Mouse (Mus musculus) CH12.LX (cell line): Measurements from ENCODE around the gene Sec31b. TPM values are rescaled to one million over a fixed set of nuclear protein-coding genes. Genes with fewer than 3 reads are reported as not detected.
A peak's percentile ranks its signal among the peaks of the same experiment; 100 is the strongest.

Experiments
- DNase-seq: peaks from one replicate; pipeline ENCODE4 v3.0.0-alpha.2; 2013; ENCODE audit errors: extremely low read depth
- H3K27ac ChIP-seq: 2 replicates; pipeline ENCODE4 v1.5.1; 2012; ENCODE audit warnings: low read depth, mild to moderate bottlenecking, control low read depth, moderate library complexity; ENCODE audit not compliant: insufficient read depth
- H3K27me3 ChIP-seq: replicated peaks from 2 replicates; pipeline ENCODE3; 2012; ENCODE audit warnings: inconsistent platforms
- H3K36me3 ChIP-seq, 2 experiments: replicated peaks in 1 of 2; 2 replicates each; pipeline versions ENCODE3 to v1.6.1; 2012; ENCODE audit warnings: inconsistent platforms in 1 of 2, low read length in 1 of 2, mild to moderate bottlenecking in 1 of 2, mixed read lengths in 1 of 2, moderate library complexity in 1 of 2; ENCODE audit not compliant: control insufficient read depth in 1 of 2, insufficient read depth in 1 of 2
- H3K4me1 ChIP-seq, 2 experiments: 2 replicates each; pipeline ENCODE4 v1.6.1; 2012; ENCODE audit warnings: inconsistent platforms in 1 of 2, moderate library complexity in 1 of 2; ENCODE audit not compliant: insufficient read depth in 2 of 2, control insufficient read depth in 1 of 2
- H3K4me2 ChIP-seq: 2 replicates; pipeline ENCODE4 v1.6.1; 2012; ENCODE audit warnings: low read depth, mild to moderate bottlenecking, control low read depth; ENCODE audit not compliant: poor library complexity, insufficient read depth, severe bottlenecking
- H3K4me3 ChIP-seq, 3 experiments: fragments of 150-350 bp in 1 of 3; sonication (generic) in 1 of 3; replicated peaks in 1 of 3; 2 replicates each; pipeline versions ENCODE3 to v1.5.1; 2011 to 2012; ENCODE audit warnings: low read depth in 2 of 3, low read length in 2 of 3, mild to moderate bottlenecking in 2 of 3, moderate library complexity in 2 of 3, control low read depth in 1 of 3, improper control_type of control experiment in 1 of 3, inconsistent platforms in 1 of 3, mixed read lengths in 1 of 3; ENCODE audit not compliant: poor library complexity in 1 of 3
- H3K79me2 ChIP-seq: replicated peaks from 2 replicates; pipeline ENCODE4 v1.6.1; 2012; ENCODE audit warnings: mild to moderate bottlenecking, moderate library complexity; ENCODE audit not compliant: control insufficient read depth, poor library complexity, insufficient read depth, severe bottlenecking; ENCODE audit errors: extremely low read depth
- H3K9ac ChIP-seq: 2 replicates; pipeline ENCODE4 v1.6.1; 2012; ENCODE audit warnings: low read depth, mild to moderate bottlenecking, control low read depth, moderate library complexity; ENCODE audit not compliant: insufficient read depth
- H3K9me3 ChIP-seq: replicated peaks from 2 replicates; pipeline ENCODE3; 2012; ENCODE audit warnings: low read length, inconsistent platforms, mixed read lengths
- CHD1 ChIP-seq: IDR thresholded peaks from 2 replicates; pipeline ENCODE4 v1.6.1; 2012; ENCODE audit warnings: low read depth, low read length, improper control_type of control experiment, inconsistent platforms
- CTCF ChIP-seq, 2 experiments: IDR thresholded peaks in 1 of 2; conservative IDR thresholded peaks in 1 of 2; 2 replicates each; pipeline ENCODE4 v1.5.1; 2011 to 2012; ENCODE audit warnings: low read depth in 2 of 2, low read length in 2 of 2, improper control_type of control experiment in 1 of 2, inconsistent platforms in 1 of 2, mild to moderate bottlenecking in 1 of 2, moderate library complexity in 1 of 2
- EP300 ChIP-seq: IDR thresholded peaks from 2 replicates; pipeline ENCODE4 v1.6.1; 2011; ENCODE audit warnings: low read length, improper control_type of control experiment
- GABPA ChIP-seq: IDR thresholded peaks from 2 replicates; pipeline ENCODE4 v1.6.1; 2012; ENCODE audit warnings: low read depth, low read length, improper control_type of control experiment, inconsistent platforms; ENCODE audit not compliant: insufficient replicate concordance
- IRF4 ChIP-seq: IDR thresholded peaks from 2 replicates; pipeline ENCODE4 v1.6.1; 2014; ENCODE audit warnings: low read depth, mild to moderate bottlenecking, inconsistent platforms, low read length, improper control_type of control experiment
- JUN ChIP-seq: IDR thresholded peaks from 2 replicates; pipeline ENCODE4 v1.6.1; 2011; ENCODE audit warnings: low read depth, mild to moderate bottlenecking, low read length, improper control_type of control experiment, moderate library complexity; ENCODE audit not compliant: insufficient read depth
- JUND ChIP-seq: conservative IDR thresholded peaks from 2 replicates; pipeline ENCODE4 v1.6.1; 2011; ENCODE audit warnings: low read depth, low read length, improper control_type of control experiment
- MXI1 ChIP-seq: IDR thresholded peaks from 2 replicates; pipeline ENCODE4 v1.6.1; 2011; ENCODE audit warnings: mild to moderate bottlenecking, low read depth, low read length, improper control_type of control experiment
- MYC ChIP-seq: IDR thresholded peaks from 2 replicates; pipeline ENCODE4 v1.6.1; 2011; ENCODE audit warnings: low read depth, mild to moderate bottlenecking, improper control_type of control experiment, low read length
- RAD21 ChIP-seq: IDR thresholded peaks from 2 replicates; pipeline ENCODE4 v1.6.1; 2011; ENCODE audit warnings: low read depth, mild to moderate bottlenecking, low read length, improper control_type of control experiment, moderate library complexity
- SMC3 ChIP-seq: IDR thresholded peaks from 2 replicates; pipeline ENCODE4 v1.6.1; 2011; ENCODE audit warnings: low read depth, low read length, improper control_type of control experiment
- USF2 ChIP-seq: conservative IDR thresholded peaks from 2 replicates; pipeline ENCODE4 v1.6.1; 2011; ENCODE audit warnings: low read depth, low read length, improper control_type of control experiment
- ZC3H11A ChIP-seq: IDR thresholded peaks from 2 replicates; pipeline ENCODE4 v1.6.1; 2012; ENCODE audit warnings: low read depth, mild to moderate bottlenecking, inconsistent platforms, low read length, improper control_type of control experiment
- ZKSCAN1 ChIP-seq: IDR thresholded peaks from 2 replicates; pipeline ENCODE4 v1.6.1; 2012; ENCODE audit warnings: low read depth, inconsistent platforms, low read length, improper control_type of control experiment, borderline replicate concordance
- dilution Hi-C: fragments of 300-500 bp; cut with MboI; formaldehyde crosslinking; loops from 2 replicates; pipeline ENCODE4 v1.14.3; 2020; ENCODE audit warnings: low sequenced_read_pairs; ENCODE audit not compliant: extremely low pct_unique_long_range_greater_than_20kb, extremely low pct_ligation_motif_present
- in situ Hi-C: fragments of 300-500 bp; cut with MboI; formaldehyde crosslinking; loops from 3 replicates; pipeline ENCODE4 v1.14.3; 2019; ENCODE audit warnings: low sequenced_read_pairs, low pct_ligation_motif_present, low pct_unique_long_range_greater_than_20kb, mixed read lengths
- polyA plus RNA-seq: library from polyadenylated mRNA; unstranded; fragments of >175 nt; gene quantifications from 2 replicates; pipeline ENCODE4 v1.2.1, GENCODE M21; 2012; ENCODE audit warnings: low read depth; ENCODE audit not compliant: insufficient read length
- total RNA-seq, 2 experiments: library from RNA; depleted of rRNA; stranded (reverse); fragments of 300-350 nt in 1 of 2; fragments of >200 nt in 1 of 2; gene quantifications; 2 replicates each; pipeline ENCODE4 v1.2.3; 2012 to 2014

The Sec31b gene
- total and polyA plus RNA-seq, 3 experiments, result 0.17 to 1.1 (median 0.19) TPM

DNA sequence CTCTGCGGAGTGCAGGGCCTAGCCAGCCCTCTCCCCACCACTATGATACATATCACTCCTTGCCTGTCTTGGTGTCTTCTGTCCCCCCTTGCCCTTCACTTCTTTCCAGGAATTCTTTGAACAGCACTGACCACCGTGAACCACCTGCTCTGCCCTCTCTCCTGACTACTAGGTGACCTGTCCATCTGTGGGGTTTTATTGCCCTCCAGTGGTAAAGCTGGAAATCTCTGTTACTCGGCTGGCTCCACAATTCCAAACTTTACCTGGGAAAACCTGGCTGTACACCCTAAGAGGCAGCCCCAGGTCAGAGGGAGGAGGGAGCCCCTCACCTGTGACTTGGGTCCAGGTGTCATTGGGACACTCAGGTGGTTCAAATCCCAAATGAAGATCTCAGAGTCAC is 10.3 kb downstream of the Sec31b start:
- no peak for DNase-seq
- Histone ChIP-seq H3K9ac (no peak overlapping the region), H3K79me2 (no peaks in the 10 kb centered on the region), H3K36me3 (peaks cover 0 to 11% of the 10 kb centered on the region in 2 experiments), H3K9me3 (peaks cover 3% of the 10 kb centered on the region), H3K4me2 (no peak overlapping the region), H3K27me3 (no peaks in the 10 kb centered on the region), H3K4me3 (no peak overlapping the region), H3K27ac (no peak overlapping the region), H3K4me1 (no peaks in the 10 kb centered on the region)
- dilution Hi-C loops (no loop called here), in situ Hi-C loops (no loop called here)
- TF ChIP-seq SMC3 (peak; percentile 63), RAD21 (peak; percentile 73), CTCF (conservative IDR thresholded peaks at IDR 0.05 in 1 of 2, IDR thresholded peaks at IDR 0.05 in 1 of 2; ENCODE audit: low read depth in 2 of 2, low read length in 2 of 2) (peak; percentile 9 to 74; a peak in 2 of 4 replicates), IRF4 (no peak), ZC3H11A (peak; percentile 23; the same call in 1 of the 2 replicates), ZKSCAN1 (no peak), USF2 (no peak)

DNA sequence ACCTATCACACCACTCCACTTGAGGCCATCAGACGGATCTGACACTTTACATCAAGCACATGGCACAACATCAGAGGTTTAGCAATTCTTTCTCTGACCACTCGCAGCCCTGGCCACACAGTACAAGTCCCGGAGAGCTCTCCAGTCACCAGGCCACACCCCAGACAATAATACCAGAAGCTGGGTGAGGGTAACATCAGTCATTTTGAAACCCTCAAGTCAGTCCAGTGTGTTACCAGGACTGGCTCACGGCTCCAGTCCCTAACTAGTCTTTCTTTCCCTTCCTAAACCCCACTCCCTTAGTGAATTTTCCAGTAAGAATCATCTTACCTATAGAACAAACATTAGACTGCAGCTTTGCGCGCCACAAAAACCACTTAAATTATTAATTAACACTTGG is 15.6 kb downstream of the Sec31b start:
- in situ Hi-C loops, result loop anchor here (5.0 kb wide), 1 partner anchor 53 kb away; no protein-coding TSS in a partner anchor

DNA sequence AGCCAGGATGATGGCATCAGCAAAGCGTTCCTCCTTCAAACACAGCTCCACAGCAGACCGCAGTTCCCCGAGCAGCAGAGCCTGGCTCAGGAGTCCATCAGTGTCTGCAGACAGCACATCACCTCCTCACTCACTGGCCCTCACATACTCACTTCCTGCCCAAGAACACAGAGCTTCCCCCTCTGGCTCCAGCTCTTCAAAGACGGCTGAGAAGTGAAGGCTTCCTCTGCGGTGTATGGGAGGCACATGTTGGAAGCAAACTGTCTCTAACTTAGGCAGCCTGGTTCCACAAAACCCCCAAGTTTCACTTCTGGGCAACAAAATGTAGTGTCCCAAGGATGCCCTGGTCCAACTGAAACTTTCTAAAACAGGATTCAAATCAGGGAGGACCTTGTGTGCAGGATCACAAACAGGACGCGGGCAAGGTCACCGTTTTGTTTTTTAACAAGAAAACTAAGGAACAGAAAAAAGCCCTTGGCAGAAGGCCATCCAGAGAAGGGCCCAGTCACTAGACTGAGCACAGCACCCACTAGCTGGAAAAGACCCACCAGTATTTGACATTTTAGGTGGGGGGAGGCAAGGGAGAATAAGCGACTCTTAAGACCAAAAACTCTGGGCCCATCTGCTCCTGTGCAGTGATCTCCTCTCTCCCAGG is 20.0 kb downstream of the Sec31b start:
- no peak for DNase-seq
- Histone ChIP-seq H3K4me3 (no peak overlapping the region), H3K9me3 (no peaks in the 10 kb centered on the region), H3K4me2 (no peak overlapping the region), H3K4me1 (peaks cover 6 to 21% of the 10 kb centered on the region in 2 experiments), H3K79me2 (no peaks in the 10 kb centered on the region), H3K9ac (no peak overlapping the region), H3K36me3 (peaks cover 0 to 10% of the 10 kb centered on the region in 2 experiments), H3K27ac (no peak overlapping the region), H3K27me3 (no peaks in the 10 kb centered on the region)
- dilution Hi-C loops, result no loop called here
- TF ChIP-seq MYC (no peak), ZKSCAN1 (no peak), GABPA (no peak), ZC3H11A (no peak), USF2 (no peak)
- in situ Hi-C loops, result no loop called here

More for the DNA sequence above, 15.6 kb downstream of the Sec31b start:
- Histone ChIP-seq H3K27me3 (no peaks in the 10 kb centered on the region), H3K9me3 (no peaks in the 10 kb centered on the region), H3K9ac (no peak overlapping the region), H3K4me2 (no peak overlapping the region), H3K27ac (no peak overlapping the region), H3K79me2 (no peaks in the 10 kb centered on the region), H3K36me3 (peaks cover 0 to 18% of the 10 kb centered on the region in 2 experiments), H3K4me1 (peaks cover 6 to 18% of the 10 kb centered on the region in 2 experiments), H3K4me3 (no peak overlapping the region)
- DNase-seq, result no peak
- TF ChIP-seq JUND, result peak; percentile 59; the same call in 1 of the 2 replicates
- TF ChIP-seq CTCF (conservative IDR thresholded peaks at IDR 0.05 in 1 of 2, IDR thresholded peaks at IDR 0.05 in 1 of 2; ENCODE audit: low read depth in 2 of 2, low read length in 2 of 2), result no peak
- TF ChIP-seq JUN, result 0 out of 2 replicates have a peak, but pooled peaks have one; percentile 8
- TF ChIP-seq CHD1, result no peak
- TF ChIP-seq IRF4, result peak; percentile 92
- peak; percentile 65 for TF ChIP-seq EP300
- TF ChIP-seq MXI1, result no peak
- dilution Hi-C loops, result no loop called here
